Mouse (Mus musculus): ENCODE results near the gene Wnt10a. TPM values are rescaled to one million over a fixed set of nuclear protein-coding genes. Genes with fewer than 3 reads are reported as not detected.
"Not testable (repeated sequence)": the region's sequence is repeated elsewhere in the genome, so short reads cannot be mapped to it uniquely, and the experiment has no call there.

Wnt10a gene
- total RNA-seq, 2 experiments from 2014 or later = 1.9 to 2.0 TPM

DNA sequence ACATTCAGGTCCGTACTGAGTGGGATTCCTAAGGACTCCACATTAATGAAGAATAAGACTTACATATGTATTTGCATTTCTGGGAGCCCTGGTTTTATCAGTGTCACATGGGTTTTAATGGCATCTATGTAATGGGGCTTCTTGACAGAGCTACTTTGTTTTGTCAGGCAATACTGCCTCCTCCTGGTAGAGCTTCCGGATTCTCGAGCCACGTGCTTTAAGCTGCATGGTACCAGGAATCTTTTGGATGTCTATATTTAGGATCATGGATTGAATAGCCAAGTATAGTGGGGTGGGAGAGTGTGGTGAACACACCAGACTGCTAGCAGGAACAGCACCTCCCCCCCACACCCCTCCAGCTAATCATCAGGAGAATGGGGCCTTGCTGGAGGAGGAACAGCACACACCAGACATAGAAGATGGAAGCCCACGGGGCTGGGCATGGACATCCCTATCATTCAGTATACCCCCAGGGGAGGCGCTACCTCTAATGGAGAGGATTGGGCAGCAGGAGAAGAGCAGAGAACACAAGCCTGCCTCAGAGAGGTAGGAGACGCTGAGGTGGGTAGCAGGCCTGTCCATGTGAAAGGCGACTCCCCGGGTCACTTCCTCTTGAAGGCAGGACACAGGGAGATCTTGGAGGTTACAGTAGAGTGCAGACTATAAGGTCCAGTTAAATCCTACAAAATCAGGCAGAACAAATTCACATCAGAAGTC lies 23.8 kb downstream of the Wnt10a start:
- no peak for DNase-seq (ENCODE audit: low spot score in 2 of 2)

DNA sequence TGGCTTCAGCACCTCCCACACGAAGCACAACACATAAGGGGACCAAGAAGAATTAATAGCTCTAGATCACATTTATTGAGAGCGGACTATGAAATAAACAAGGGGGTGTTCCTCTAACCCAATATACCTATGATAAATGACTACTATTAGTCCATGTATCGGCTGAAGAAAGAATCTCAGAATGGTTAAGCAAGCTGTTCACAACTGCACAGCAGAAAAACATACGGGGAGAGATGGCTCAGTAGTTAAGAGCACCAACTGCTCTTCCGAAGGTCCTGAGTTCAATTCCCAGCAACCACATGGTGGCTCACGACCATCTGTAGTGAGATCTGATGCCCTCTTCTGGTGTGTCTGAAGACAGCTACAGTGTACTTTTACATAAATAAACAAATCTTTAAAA lies 24.6 kb downstream of the Wnt10a start:
- DNase-seq (ENCODE audit: low spot score in 2 of 2) = not testable (repeated sequence)

DNA sequence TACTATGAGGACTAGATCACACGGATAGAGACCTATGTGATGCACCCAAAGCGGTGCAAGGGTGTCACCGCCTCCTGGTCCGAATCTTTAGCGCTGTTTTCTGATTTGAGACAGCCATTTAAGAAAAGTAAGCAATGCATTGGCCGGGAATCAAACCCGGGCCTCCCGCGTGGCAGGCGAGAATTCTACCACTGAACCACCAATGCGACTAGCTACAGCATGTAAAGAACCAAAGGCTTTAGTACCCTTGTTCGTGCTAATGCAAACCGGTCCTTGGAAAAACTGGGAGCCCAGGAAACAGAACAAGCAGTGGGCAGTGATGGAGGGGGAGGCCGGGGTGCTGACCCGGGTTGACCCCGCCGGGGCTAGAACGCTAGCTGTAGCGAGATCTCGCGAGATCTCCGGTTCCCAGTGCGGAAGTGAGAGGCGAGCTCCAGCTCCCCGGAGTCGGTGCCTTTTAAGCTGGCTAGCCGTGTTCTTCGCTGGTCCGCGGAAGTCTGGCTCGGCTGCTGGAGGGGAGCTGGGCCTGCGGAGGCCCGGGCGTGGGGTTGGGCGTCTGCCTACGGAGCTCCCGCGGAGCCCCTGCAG lies 25.4 kb downstream of the Wnt10a start:
- DNase-seq (ENCODE audit: low spot score in 2 of 2) = peak; percentile 89 to 91

DNA sequence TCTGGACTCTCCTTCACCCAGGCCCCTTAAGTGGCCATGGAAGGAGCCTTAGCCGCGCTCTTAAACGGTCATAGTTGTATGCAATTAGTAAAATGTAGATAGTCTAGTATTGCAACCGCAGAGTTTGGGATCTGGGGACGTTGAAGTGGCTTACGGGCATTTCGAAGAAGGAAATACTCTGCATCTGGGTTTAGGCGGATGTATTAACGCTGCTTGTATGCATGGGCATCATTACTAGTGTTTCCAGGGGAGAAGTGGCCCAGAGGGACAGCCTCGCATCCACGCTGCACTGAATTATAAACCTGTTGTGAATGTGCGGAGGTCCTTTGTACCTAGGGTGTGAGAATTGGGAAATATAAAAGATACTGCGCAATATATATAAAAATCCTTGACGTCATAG lies 25.9 kb downstream of the Wnt10a start:
- no peak for DNase-seq (ENCODE audit: low spot score in 2 of 2)

DNA sequence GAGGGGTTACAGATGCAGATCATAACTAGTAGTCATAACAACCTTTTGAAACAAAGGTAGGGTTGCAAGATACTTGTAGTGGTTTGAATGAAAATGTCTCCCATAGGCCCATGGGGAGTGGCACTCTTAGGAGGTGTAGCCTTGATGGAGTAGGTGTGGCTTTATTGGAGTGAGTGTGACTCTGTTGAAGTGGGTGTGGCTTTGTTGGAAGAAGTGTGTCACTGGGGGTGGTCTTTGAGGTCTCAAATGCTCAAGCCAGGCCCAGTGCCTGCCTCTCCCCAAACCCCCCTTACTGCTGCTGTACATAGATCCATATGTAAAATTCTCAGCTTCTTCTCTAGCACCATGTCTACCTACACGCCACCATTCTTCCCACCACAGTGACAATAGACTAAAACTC lies 27.2 kb downstream of the Wnt10a start:
- DNase-seq (ENCODE audit: low spot score in 2 of 2) = no peak

DNA sequence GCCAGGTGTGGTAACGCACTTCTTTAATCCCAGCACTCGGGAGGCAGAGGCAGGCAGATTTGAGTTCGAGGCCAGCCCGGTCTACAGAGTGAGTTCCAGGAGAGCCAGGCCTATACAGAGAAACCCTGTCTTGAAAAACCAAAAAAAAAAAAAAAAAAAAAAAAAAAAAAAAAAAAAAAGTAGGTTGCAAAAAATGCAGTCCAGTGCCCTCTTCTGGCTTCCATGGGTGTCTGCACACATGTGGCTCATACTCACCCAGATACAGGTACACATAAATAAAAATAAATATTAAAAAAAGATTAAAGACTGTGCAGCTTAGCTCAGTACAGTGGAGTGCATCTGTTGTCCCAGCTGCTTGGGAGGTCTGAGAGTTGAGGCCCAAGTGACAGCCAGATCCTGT lies 32.3 kb downstream of the Wnt10a start:
- DNase-seq (ENCODE audit: low spot score in 2 of 2) = not testable (repeated sequence)

DNA sequence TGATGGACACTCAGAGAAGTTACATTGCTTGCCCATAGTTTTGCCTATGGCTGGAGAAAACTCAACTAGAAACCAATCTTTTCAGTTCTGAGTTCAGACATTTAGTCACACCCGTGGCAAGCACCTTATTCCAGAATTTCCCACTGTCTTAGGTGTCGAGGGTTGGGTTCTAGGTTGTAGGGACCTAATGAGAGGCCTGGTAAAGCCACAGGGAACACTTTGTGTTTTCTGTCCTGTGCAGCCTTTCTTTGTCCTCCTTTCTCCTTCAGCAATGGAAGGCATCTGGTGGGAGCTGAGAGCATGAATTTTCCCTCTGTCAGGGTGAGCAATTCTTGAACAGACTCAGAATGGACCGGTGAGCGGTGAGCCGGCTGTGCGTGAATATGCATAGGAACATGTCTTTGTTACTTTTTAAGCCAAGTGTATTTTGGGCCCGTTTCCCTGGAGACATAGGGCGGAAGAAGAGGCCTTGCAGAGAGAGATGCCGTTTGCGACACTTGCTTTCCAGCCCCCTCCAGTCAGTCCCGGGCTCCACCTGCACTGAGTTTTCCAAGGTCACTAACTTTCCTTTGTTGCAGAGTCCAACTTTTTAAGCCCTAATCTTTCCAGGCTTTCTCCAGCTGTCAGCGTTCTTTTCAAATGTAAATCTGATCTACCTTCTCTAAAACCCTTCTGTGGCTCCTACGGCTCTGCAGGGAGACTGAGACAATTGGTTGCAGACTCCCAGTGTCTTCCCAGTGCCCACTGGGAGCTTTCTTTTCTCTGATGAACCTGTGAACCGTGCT lies 33.4 kb downstream of the Wnt10a start:
- no peak for DNase-seq (ENCODE audit: low spot score in 2 of 2)

DNA sequence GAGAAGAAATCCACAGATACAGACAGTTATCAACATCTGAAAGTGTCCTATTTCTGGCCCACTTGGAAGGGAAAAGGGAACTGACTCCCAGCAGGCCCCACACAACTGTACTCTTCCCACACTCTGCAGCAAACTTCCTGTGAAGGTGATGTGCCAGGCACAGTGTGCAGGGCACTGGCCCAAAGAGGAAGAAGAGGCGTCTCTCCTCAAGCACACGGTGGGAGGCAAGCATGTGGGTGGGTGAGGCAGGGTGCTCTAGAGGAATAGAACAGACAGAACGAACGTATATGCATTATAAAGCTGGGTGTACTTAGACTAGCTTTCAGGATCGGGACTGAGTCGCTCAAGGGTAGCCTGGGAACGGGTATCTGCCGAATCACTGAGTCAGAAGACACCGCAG lies 38.7 kb downstream of the Wnt10a start:
- no peak for DNase-seq (ENCODE audit: low spot score in 2 of 2)

DNA sequence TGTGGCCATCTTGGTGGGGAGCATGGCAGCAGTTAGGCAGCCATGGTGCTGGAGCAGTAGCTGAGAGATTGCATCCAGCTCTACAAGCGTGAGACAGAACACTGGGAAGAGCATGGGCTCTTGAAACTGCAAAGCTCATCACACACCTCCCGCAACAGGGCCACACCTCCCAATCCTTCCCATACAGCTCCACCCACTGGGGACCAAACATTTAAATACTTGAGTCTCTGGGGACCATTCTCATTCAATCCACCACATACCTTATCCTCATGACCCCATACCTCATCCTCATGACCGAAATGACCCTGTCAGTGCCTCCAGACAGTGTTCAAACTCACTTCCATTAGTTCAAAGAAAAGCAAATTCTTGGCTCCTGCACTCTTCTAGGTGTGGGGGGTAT lies 41.9 kb downstream of the Wnt10a start:
- no peak for DNase-seq (ENCODE audit: low spot score in 2 of 2)

DNA sequence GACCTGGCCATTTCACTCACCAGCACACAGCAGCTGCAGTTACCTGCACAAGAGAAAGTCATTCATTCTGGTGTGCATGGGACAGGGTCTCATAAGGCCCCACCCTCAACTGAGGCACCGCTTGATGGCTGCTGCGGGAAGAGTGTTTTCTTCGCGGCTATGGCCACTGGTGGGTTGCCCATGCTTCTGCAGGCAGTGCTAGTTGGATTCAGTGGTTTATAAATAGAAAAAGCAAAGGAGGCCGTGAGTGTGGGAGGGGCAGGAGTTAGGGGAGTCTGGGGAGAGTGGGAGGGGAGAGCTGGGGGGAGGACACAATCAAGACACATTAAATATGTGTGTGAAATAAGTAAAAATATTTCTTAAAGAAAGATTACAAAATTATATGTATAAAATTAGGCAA lies 51.8 kb downstream of the Wnt10a start:
- no peak for DNase-seq (ENCODE audit: low spot score in 2 of 2)

DNA sequence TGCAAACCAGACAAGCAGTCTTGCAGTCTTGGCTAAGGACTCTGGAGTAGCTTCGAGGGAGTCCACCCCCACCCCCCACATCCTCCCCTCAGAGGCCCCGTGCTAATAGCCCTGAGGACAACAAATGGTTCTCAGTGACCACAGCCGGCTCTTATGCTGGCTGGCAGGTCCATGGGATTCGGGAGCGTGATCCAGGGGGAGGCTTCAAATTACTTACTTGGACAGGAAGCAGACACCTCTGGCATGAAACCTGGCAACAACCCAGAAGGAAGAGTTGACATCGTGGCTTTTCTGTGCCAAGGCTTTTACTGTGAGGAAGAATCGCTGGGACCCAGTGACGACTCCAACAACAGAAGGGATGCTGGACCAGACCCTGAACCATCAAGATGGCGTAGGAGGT lies 55.0 kb downstream of the Wnt10a start:
- no peak for DNase-seq (ENCODE audit: low spot score in 2 of 2)

DNA sequence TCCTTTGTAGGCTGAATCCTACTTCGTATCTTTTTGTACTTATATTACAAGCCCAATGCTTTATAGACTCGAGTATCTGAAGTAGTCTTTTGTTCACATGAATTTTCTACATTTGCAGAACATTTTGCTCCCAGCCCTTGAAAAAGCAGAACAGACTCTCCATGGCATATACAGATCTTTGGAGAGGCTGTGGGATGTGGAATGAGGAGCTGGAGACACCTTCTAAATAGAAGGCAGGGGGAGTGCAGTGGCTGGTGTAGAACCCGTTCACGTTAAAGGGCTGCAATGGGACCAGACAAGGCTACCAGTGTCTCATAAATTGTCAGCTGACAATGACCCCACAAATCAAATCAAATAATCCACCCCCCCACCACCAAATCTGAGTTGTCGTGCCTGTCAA lies 57.6 kb downstream of the Wnt10a start:
- DNase-seq (ENCODE audit: low spot score in 2 of 2) = no peak

DNA sequence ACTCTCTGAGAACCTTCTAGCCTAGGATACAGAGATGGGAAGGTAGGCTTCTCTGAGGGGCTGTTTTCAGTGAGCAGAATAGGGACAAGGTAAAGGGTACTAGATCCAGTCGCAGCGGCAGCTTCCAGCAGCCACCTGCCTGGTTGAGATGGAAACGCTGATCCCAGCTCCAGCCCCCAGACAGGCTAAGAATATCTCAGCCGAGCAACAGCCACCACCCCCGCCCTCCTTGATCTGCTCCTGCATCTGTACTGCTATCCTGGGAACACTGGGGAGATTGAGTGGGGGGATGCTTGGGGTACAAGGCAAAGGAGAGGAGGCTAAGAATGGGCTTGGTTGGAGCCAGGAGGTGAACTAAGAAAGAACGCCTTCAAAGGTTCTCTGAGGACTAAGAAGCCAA lies 58.9 kb downstream of the Wnt10a start:
- peak in 1 of 2 experiments; percentile 28 for DNase-seq (ENCODE audit: low spot score in 2 of 2)

DNA sequence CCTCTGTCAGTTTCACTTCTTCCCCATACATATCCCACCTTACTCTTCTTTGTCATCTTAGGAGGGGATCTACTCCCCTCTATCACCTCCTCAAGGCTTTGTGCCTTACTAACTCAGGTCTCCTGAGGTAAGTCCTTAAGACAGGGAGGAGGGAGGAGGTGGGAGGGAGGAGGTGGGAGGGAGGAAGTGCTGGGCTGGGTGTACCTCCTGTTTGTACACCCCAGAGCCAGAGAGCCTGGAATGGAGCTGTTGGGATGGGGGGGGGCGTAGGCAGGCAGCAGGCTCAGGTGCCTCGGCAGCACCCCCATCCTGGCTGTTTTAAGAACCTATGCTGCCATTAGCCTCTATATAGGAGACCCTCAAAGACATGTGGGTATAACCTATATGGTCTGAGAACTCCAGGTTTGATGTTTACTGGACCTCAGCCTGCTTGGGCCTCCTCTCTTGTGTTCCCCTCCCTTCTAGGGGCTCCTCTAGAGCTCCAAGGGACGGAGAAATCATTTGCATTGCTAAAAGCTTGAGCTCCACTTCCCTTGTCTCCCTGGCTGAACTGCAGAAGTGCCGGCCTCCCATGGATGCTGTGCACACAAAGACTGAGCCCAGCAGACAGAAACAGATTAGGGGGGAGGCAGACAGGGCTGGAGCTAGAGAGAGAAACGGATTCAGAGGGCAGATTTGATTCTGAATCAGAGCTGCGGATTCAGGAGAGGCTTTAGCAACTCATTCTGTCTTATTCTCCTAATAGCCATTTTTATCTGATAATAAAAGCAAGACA lies 59.9 kb downstream of the Wnt10a start:
- DNase-seq (ENCODE audit: low spot score in 2 of 2) = peak in 1 of 2 experiments; percentile 20

Other genes starting within 250 kb of the Wnt10a start
- gene Plcd4, start 248.6 kb upstream of the Wnt10a start, total RNA-seq (2021) = 10 to 100 TPM; 19.4 to 19.9 TPM
- 10 to 100 TPM; 21.6 to 21.7 TPM for gene Usp37, start 247.2 kb upstream of the Wnt10a start, total RNA-seq (2021)
- 10 to 100 TPM; 24.0 to 25.5 TPM for gene Zfp142, start 203.3 kb upstream of the Wnt10a start, total RNA-seq (2021)
- 10 to 100 TPM; 22.6 to 25.7 TPM for gene Bcs1l, start 203.2 kb upstream of the Wnt10a start, total RNA-seq (2021)
- 10 to 100 TPM; 50.9 to 51.6 TPM for gene Rnf25, start 190.1 kb upstream of the Wnt10a start, total RNA-seq (2021)
- gene Stk36, start 190.1 kb upstream of the Wnt10a start, total RNA-seq (2021) = 1 to 10 TPM; 6.2 to 7.3 TPM
- 10 to 100 TPM; 23.3 to 23.8 TPM for gene Ttll4, start 129.8 kb upstream of the Wnt10a start, total RNA-seq (2021)
- gene Cyp27a1, start 77.9 kb upstream of the Wnt10a start, total RNA-seq (2021) = 1 to 10 TPM; 1.1 to 2.6 TPM
- gene Prkag3, start 42.3 kb upstream of the Wnt10a start, total RNA-seq (2021) = under 1 TPM; 0.14 to 0.55 TPM
- gene Wnt6, start 19.6 kb upstream of the Wnt10a start, total RNA-seq (2021) = under 1 TPM; 0.43 to 0.58 TPM
- gene Cdk5r2, start 63.4 kb downstream of the Wnt10a start, total RNA-seq (2021) = 100 to 1,000 TPM; 270 to 283 TPM
- not detected for gene Fev, start 93.9 kb downstream of the Wnt10a start, total RNA-seq (2021)
- gene Cryba2, start 101.6 kb downstream of the Wnt10a start, total RNA-seq (2021) = under 1 TPM in 1 of 2 experiments, not detected in 1; 0.91 TPM
- gene Cfap65, start 144.1 kb downstream of the Wnt10a start, total RNA-seq (2021) = 1 to 10 TPM; 1.6 to 3.8 TPM
- under 1 TPM; 0.35 to 0.60 TPM for gene Ihh, start 160.2 kb downstream of the Wnt10a start, total RNA-seq (2021)

Measured in layer of hippocampus, postnatal 14 days (tissue).